Mouse (Mus musculus) gastrocnemius, adult 18-20 months (tissue): ENCODE data around the gene Eva1b. TPM values are rescaled to one million over a fixed set of nuclear protein-coding genes. Genes with fewer than 3 reads are reported as not detected.

Source experiments
- DNase-seq: peaks from one replicate; pipeline ENCODE4 v3.0.0; 2021; ENCODE audit warnings: low spot score
- total RNA-seq, 2 experiments: library from RNA; stranded (reverse); gene quantifications; 2 replicates each; pipeline ENCODE4 v1.2.3; 2021

Eva1b gene
- total RNA-seq, 2 experiments from 2014 or later = 2.1 to 3.3 TPM

DNA sequence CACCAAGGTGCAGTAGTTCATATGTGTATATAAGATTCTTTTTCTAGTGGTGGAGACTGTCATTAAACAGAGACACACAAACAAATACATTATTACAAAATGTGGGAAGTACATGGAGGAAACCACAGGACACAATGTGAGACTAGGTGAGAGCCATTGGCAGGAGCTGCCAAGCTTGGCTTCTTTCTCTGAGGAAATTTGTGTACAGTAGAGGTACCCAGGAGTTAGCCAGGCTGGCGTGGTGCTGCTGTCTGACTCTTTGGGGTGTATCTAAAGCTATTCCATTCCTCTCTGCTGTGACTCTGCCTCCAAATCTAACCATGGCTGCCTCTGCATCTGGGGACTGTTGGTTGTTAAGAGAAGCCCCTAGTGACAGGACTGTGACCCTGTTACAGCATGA, 28.5 kb upstream of the Eva1b start:
- no peak for DNase-seq

DNA sequence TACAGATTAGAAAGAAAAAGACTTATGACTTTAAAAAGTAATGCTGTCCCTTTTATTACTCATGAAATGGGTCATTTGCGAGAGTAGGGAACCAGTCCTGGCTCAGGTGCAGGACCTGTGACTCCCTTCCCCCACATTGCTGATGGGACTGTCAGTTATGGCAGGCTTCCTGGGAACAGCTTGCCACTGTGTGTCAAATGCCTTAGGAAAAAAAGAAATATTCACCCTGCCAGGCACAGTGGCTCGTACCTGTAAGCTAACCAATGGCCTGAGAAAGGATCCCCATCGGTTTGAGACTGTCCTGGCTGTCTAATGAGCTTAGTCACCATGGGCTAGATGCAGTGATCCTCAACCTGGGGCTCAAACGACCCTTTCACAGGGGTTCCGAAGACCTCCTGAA, 27.5 kb upstream of the Eva1b start:
- DNase-seq = peak; percentile 50

DNA sequence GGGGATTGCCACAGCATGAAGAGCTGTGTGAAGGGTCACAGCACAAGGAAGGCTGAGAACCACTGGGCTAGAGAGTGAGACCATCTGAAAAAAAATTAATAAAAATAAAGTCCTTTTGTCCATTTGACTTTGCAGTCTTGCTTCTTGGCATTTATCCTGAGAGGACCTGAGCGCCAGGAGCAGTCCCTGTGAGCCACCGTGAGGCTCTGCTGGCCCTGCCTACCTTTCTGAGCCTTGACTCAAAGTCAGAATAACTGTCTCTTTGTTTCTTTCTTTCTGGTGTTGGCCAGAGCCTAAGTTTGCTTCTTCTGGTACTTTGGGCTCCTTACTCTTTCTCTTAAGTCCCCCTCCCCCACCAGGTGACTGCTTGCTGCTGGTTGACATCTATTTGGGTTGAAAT, 27.0 kb upstream of the Eva1b start:
- no peak for DNase-seq

DNA sequence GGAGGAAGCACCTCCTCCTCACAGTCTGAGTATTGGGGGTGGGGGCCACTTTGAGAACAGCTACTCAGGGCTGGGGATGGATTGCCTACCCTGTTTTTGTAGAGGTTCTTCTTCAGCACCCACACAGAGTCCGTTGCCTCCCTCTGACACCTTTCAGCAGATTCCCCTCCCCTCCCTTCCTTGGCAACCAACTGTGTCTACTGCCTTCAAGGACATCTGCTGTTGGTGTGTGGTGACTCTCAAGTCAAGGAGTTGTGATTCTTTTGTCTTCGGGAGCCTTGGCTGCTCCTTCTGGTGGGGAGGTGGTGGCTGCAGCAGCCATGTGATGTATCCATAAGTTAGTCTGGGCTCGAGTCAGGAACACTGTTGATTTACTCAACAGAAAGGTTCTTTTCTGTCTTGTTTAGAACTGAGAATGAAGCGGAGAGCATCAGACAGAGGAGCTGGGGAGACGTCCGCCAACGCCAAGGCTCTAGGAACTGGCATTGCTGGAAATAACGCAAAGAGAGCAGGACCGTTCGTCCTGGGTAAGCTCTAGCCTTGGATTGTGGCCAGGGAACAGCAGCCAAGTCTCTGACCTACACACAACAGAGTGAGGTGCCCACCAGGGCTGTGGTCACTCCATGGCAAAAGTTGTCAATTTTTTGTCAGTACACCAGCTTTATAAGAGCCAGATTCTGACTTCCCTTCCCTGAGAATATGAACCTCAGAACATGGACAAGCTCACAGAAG, 24.1 kb upstream of the Eva1b start:
- no peak for DNase-seq

DNA sequence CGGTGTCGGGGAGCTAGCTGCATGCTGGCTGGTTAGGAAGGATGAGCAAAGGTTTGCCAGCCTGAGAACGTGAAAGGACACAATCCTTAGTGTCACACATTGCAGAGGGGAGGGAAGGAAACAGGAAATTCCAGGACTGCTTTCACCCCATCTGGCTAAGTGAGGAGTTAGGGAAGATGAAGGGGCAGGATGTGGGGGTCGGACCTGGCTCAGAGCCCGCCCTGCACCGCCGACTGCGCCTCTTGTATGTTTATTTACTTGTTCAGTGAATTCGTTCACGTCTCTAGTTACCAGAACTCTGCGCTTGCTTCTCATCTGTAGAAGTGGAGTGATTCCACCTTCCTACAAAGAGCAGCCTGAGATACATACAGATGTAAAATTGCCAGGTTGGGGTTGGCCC, 17.0 kb upstream of the Eva1b start:
- no peak for DNase-seq

DNA sequence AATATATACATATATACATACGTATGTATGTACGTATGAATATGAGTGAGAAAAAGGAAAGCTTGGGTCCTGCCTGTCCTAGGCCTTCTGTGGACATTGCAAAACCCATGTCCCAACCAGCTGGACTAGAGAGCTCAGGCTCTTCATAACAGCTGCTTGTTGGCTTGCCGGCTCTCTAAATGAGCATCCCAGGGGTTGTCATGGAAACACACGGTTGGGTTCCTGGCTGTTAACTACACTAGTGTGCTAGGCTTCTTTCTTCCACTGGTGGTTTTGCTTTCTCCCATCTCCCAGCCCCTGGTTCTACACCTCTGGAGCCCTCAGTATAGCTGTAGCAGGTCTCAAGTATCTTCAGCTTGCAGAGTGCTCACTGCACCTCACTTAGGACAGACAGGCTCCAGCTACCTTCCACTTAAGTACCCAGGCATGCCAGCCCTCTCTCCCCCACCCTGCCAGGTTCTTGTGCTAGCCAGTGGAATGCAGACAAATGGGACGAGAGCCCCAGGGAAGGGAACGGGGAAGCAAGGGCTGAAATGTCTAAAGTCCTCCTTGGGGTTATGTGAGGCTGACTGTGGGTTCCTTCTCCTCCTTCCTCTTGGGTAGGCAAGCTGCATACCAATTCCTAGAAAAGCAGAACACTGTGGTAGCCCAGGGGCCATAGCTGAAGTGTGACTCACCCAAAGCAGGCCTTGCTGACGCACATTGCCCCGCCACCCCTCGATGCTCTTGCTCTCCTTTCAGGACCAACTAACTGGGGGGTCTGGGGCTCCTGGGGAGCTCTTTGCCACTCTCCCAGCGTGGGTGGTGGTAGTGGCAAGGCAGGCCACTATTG, 16.0 kb upstream of the Eva1b start:
- no peak for DNase-seq

DNA sequence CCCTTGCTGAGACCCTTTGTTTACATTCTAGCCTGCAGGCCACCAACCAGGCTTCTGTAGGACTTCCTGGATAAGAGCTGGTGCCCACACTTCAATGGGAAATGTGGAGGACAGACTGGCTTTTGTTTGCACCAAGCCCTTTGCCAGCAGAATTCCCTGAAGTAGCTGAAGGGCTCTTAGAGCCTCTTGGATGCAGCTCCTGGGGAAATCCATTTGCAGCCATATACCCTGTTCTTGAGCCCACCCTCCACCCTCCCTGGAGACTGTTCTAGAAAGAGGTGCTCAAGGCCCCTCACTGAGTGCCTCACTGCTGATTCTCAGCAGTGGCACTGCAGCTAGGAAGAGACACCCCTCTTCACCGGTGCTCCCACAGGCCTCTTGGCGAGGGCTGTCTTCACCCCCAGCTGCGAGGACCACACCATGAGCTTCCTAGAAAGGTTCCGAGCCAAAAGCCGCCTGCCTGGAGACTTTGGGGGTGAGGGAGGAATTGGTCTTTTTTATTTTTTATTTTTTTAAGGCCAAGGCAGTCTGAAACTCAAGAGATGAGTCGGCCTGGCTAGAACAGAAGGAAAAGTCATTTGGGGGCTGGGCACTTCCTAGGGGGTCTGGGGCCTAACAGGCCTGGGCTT, 14.8 kb upstream of the Eva1b start:
- DNase-seq = no peak

DNA sequence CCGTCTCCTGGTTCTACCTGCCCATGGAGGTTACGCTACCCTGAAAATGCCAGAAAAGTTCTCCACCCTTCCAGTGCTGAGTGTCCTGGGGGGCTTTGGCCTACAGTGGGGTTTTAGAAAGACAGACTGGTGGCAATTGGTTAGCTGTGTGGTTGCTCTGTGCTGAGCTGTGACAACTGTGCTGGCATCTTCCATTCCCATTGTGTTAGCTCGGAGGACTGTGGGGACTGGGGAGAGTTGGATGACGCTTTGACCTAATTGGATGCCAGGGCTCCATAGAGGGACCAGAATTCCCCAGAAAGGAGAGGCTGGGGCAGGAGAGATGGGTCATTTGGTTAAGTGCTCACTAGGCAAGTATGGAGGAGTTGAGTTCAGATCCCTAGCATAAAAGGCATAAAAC, 13.3 kb upstream of the Eva1b start:
- DNase-seq = no peak

DNA sequence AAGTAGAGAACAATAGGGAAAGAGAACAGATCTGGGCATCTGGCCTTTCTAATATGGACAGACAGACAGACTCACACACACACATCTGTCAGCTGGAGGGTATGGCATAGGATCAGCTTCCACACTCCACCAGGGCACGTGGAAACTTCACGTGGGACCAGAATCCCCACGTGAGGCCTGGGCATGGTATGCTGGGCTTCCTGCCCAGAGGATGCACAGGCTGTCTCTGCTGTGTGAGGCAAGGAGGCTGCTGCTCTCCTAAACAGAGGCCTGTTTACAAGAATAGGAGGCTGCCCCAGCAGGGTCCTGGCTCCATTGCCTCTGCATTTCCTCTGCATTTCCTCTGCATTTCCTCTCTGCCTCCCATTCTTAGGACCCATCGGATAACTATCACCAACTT, 12.9 kb upstream of the Eva1b start:
- DNase-seq = no peak

DNA sequence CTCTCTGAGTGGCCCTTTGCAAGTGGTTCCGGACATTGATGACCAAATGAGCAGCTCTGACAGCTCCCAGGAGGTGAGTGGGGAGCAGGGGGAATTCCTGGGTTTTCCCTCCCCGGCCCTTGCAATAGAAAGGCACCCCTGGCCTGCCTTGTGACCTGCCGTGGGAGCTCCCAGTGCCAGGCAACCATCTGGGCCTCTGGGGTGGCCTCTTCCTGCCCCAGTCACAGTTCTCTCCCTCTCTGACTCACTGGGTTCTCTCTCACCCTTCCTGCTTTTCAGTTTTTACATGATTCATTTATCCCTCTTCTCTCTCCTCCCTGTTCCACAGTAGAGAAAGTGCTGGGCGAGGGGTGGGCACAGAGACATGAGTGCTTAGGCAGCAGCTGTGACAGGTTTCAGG, 9.8 kb upstream of the Eva1b start:
- no peak for DNase-seq

DNA sequence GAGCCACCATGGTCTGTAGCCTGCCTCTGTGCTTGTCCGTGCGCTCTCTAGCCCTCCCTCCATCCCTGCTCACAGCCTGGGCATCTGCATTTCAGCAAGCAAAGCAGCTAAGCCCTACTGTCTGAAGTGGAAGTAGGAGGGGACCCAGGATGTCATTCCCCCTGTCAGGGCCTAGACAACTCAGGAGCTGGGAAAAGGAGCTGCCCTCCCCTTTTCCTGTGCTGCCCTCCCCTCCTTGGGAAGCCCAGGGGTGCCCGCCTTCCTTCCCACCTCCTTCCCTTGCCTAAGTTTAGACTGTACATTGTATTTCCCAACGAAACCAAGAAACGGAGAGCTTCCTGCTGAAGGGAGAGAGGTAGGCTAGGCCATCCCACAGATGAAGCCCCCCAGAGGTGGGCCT, 6.5 kb upstream of the Eva1b start:
- no peak for DNase-seq

DNA sequence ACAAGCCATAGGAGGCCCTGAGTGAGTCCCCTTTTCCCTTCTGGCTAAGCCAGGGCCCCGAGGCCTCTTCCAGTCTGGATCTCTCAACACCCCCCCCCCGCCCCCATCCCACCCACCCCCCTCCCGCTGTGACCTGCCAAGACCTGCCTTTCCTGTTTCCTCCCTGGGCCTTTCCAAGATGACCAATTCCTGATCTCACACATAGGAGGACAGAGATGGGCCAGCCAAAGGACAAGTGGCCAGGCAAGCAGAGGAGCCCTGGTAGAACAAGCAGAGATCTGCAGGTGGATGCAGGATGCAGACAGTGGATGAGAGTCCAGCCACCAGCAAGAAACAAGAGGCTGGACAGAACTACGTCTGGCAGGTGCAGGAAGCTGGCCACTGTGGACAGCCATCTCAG, 2.1 kb upstream of the Eva1b start:
- no peak for DNase-seq

DNA sequence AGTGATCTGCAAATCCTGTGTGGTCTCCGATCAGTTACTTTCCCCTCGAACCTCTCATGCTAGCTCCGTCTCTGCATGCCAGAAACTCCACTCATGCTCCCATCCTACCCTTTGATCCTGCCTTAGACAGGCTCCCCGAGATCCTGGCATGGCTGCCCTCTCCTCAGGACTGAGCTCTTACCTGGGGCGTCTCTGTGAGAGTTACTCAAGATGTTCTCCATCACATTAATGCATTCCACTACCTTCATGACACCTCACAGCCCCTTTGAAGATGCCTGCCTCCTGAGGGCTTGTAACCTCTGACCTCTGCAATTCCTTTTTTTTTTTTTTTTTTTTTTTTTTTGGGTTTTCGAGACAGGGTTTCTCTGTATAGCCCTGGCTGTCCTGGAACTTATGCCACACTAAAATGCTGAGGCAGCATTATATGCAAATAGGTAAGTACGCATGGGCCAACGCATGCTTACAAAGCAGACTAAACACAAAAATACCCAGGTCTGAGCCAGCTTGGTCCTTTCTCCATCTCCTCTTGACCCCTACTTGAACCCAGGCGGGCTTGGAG, 491 bp upstream of the Eva1b start:
- DNase-seq = no peak

DNA sequence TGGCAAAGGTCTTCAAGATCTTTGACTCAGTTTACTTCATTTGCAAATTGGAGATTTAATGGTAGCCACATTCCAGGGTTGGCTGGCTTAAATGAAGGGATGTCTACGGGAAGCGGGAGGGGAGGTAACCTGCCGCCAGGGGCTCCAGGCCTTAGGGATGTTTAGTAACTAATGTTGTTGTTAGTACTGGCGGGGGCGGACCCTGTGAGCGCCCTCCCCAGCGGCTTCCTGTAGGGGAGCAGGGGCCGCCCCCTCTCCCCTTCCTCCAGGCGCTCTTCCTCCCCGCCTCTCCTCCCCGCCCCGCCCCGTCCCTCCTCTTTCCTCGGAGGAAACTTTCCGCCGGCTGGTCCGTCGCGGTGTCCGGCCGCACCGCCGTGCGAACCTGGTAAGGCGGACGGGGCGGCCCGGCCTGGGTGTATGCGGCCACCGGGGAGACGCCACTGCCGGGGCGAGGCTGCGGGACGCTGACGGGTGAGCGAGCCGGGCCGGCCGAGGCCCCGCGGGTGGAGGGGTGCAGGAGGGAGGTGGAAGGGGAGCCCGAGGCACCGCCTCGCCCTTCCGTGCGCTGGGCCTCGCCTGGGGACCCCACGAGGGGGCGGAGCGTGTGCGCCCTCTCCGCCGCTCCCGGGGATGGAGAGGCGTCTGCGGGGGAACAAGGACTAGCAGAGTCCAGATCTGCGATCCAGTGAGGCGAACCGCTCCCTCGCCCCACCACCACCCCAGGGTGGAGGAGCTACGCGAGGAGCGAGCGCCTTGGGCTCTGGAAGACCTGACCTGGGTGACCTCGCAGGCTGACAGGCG, 817 bp downstream of the Eva1b start:
- peak; percentile 43 for DNase-seq

DNA sequence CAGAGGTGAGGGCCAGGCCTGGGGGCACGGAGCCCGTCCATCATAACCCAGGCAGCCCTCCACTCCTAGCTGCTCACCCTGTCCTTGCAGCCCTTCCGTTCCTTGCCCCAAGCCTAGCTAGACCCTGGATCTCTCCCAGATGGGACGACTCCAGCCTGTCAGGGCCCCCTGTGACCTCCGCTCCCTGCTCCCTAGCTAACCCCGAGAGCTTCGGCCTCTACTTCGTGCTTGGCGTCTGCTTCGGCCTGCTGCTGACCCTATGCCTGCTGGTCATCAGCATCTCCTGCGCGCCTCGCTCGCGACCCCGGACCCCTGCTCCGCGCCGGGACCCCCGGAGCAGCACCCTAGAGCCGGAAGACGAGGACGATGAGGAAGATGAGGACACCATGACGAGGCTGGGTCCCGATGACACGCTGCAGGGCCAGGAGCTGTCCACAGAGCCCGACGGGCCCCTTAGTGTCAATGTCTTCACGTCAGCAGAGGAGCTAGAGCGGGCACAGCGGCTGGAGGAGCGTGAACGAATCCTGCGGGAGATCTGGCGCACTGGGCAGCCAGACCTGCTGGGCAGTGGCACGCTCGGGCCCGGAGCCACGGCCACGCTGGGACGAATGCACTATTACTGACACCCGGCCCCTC, 1.6 kb downstream of the Eva1b start:
- DNase-seq = no peak

DNA sequence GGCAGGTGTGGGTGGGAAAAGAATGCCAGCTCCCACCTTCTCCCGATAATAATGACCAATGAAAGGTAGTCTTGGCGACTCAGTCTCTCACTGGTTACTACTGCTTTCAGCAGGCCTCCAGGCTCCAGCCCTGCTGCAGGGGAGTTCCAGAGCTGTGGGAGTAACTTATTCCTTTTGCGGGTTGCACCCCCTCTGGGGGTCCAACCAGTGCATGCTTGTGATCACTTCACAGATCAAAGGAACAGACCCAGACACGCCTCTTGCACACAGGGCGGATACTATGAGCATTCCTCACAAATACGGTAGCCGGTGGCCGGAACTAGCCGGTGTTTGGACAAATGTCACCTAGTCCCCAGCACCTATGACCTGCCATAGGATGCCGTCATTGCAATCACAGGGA, 2.3 kb downstream of the Eva1b start:
- no peak for DNase-seq

DNA sequence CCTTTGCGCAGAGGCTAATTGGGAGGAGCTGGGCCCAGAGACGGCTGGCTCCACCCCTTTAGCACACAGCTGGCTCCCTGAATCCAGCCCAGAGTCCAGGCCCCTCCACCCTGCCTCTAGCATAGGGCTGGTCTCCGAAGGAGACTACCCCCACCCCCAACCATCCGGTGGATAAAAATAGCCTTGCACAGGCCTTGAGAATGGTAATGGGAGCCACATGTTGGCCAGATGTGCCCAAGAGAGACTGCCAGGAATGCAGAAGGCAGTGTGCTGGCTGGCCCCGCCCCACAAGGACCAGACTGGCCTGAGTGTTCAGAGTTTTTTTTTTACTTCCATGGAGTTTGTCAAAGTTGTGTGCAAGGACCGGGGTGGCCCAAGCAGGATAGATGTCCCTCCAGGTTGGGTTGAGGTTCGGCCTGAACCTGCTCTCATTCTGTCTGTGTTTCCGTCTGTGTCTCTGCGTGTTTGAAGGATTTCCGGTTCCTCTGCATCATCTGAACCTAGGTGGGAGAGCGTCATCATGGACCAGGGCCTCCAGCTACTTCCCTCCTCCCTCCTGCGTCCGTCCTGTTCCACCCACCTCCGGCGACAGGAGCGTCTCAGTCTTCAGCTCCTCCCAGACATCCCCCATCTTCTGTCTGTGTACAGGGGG, 2.9 kb downstream of the Eva1b start:
- DNase-seq = peak; percentile 75

DNA sequence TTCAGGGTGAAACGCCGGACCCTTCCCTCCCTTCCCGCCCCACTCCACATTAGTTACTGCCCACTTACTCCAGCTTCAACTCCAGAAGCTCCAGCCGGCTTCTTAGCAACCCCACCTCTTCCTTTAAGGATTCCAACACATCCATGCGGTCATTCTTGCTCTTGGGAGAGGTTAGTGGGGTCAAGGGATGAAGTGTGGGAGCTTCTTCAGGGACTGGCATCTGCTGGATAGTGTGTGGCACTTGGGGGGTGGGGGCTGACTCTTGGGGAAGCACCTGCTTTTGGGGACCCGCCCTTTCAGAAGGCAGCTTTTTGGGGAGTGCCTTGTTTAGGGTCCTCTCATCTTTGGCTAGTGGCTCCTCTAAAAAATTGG, 3.4 kb downstream of the Eva1b start:
- no peak for DNase-seq

DNA sequence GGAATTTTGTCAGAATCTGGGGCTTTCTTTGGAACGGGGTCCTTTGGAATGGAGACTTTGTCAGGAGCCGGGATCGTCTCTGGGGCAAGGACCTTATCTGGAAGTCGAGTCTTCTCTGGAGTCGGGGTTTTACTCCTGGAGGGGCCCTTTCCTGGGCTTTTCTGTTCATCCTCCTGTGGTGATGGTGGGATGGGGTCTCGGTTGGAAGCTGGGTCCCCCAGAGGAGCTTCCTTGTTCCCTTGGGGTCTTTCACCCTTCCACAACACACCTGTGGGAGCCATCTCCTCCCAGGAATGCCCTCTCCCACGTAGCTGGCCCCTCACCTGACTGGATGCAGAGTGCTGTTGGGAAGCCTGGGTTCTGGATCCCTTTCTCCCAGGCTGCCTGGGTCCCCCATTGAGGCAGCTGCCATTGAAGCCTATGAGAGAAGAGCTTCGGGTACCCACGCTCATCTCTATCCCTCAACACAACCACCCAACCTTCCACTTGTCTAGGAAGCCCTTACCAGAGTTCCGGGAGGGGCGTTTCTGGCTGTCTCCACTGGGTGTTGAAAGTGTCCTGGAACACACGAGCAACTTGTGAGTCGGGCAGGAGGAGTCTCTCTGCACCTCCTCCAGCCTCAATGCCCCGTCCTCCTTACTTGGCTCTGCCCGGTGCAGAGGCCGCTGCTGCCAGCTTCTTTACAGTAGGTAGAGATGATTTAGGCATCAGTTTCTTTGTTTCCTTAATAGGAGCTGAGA, 4.3 kb downstream of the Eva1b start:
- DNase-seq = no peak

DNA sequence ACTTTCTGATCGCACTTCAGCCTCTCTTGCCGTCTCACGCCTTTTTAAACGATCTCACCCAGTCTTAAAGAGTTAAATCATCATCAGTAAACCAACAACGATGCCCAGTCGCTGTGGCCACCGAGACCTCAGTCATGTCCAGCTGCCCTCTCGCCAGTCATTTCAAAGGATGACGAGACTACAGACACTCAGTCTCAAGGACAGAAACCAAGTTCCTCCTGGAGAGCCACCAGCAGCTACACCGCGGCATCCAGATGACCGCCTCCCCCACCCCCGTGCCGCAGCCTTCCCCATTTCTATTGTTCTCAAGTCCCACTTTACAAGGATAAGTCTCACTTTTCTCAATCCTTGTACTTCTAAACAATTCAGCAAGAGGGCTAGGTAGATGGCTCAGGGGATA, 5.3 kb downstream of the Eva1b start:
- no peak for DNase-seq
